Mouse (Mus musculus): Measurements from ENCODE around the gene Gja6. TPM values are rescaled to one million over a fixed set of nuclear protein-coding genes. Genes with fewer than 3 reads are reported as not detected.

The Gja6 gene
- not detected for polyA plus RNA-seq (2017; shearing (Covaris generic))

GRCm38 (mm10) chrX:160906952-160907351 is at the start of gene Gja6:
Gene Gja6, minus strand, starts transcription at chrX:160907052.
- ATAC-seq, result no peak

- ATAC-seq, result no peak
These were observed 42.7 kb upstream of the Gja6 start for GRCm38 (mm10) chrX:160949583-160949982.

GRCm38 (mm10) chrX:160944722-160945121 is 37.9 kb upstream of the Gja6 start:
- no peak for ATAC-seq

- no peak for ATAC-seq
These were observed 28.7 kb upstream of the Gja6 start for GRCm38 (mm10) chrX:160935541-160935940.

GRCm38 (mm10) chrX:160930656-160931055 is 23.8 kb upstream of the Gja6 start:
- ATAC-seq, result no peak

- ATAC-seq, result no peak
These were observed 22.0 kb upstream of the Gja6 start for GRCm38 (mm10) chrX:160928870-160929269.

GRCm38 (mm10) chrX:160919022-160919637 is 12.3 kb upstream of the Gja6 start:
- ATAC-seq, result no peak

- ATAC-seq, result no peak
These were observed 375 bp downstream of the Gja6 start for GRCm38 (mm10) chrX:160906477-160906876.

- ATAC-seq, result no peak
These were observed 939 bp downstream of the Gja6 start for GRCm38 (mm10) chrX:160905913-160906312.

- ATAC-seq, result no peak
These were observed 1.7 kb downstream of the Gja6 start for GRCm38 (mm10) chrX:160905041-160905678.

- ATAC-seq, result no peak
These were observed 5.7 kb downstream of the Gja6 start for GRCm38 (mm10) chrX:160901118-160901517.

- ATAC-seq, result no peak
These were observed 14.8 kb downstream of the Gja6 start for GRCm38 (mm10) chrX:160892077-160892476.

- ATAC-seq, result no peak
These were observed 20.6 kb downstream of the Gja6 start for GRCm38 (mm10) chrX:160886301-160886700.

- no peak for ATAC-seq
These were observed 40.3 kb downstream of the Gja6 start for GRCm38 (mm10) chrX:160866576-160866975.

- ATAC-seq, result no peak
These were observed 41.8 kb downstream of the Gja6 start for GRCm38 (mm10) chrX:160865022-160865421.

GRCm38 (mm10) chrX:160863689-160864383 is 43.0 kb downstream of the Gja6 start:
- no peak for ATAC-seq

Other genes starting within 250 kb of the Gja6 start
- not detected for gene Ppef1, start 171.3 kb downstream of the Gja6 start, polyA plus RNA-seq (2017; shearing (Covaris generic))
- gene Rs1, start 139.0 kb downstream of the Gja6 start, polyA plus RNA-seq (2017; shearing (Covaris generic)), result not detected
- under 1 TPM; 0.29 to 0.52 TPM for gene Cdkl5, start 87.7 kb upstream of the Gja6 start, polyA plus RNA-seq (2017; shearing (Covaris generic))
- not detected for gene Scml2, start 210.1 kb upstream of the Gja6 start, polyA plus RNA-seq (2017; shearing (Covaris generic))

Data from activated CD4-positive, CD25-positive, alpha-beta regulatory T cell, adult 4 months (primary cell).